Mouse (Mus musculus) left cerebral cortex, adult 18-20 months (tissue): ENCODE data around the gene 2010005H15Rik. TPM values are rescaled to one million over a fixed set of nuclear protein-coding genes. Genes with fewer than 3 reads are reported as not detected.
"Not testable (repeated sequence)": the region's sequence is repeated elsewhere in the genome, so short reads cannot be mapped to it uniquely, and the experiment has no call there.

Experiments
- DNase-seq, 2 experiments: peaks; one replicate each; pipeline ENCODE4 v3.0.0; 2021 to 2022; ENCODE audit warnings: low spot score in 2 of 2, mixed read lengths in 1 of 2
- long read RNA-seq, 2 experiments: library from polyadenylated mRNA; stranded (forward); transcript quantifications; one replicate each; pipeline ENCODE4 v2.0.0; 2021
- total RNA-seq, 2 experiments: library from RNA; stranded (reverse); gene quantifications; 2 replicates each; pipeline ENCODE4 v1.2.3; 2021

The 2010005H15Rik gene
- not detected for total RNA-seq
- long read RNA-seq, experiment 1: 0 reads
- long read RNA-seq, experiment 2: 0 reads

GRCm38 (mm10) chr16:36221168-36221567, at the start of gene 2010005H15Rik:
2010005H15Rik (plus strand) TSS chr16:36221468.
- not testable (repeated sequence) for DNase-seq

GRCm38 (mm10) chr16:36176108-36176507, 45.2 kb upstream of the 2010005H15Rik start:
- DNase-seq: no peak

GRCm38 (mm10) chr16:36179910-36180309, 41.4 kb upstream of the 2010005H15Rik start:
- DNase-seq: no peak

GRCm38 (mm10) chr16:36183912-36184311, 37.4 kb upstream of the 2010005H15Rik start, which contains the start of gene Gm5483:
Gm5483 (plus strand) TSS chr16:36184212.
- not testable (repeated sequence) for DNase-seq

GRCm38 (mm10) chr16:36199226-36199625, 22.0 kb upstream of the 2010005H15Rik start:
- DNase-seq: no peak

GRCm38 (mm10) chr16:36203846-36204245, 17.4 kb upstream of the 2010005H15Rik start:
- no peak for DNase-seq

GRCm38 (mm10) chr16:36205684-36206083, 15.6 kb upstream of the 2010005H15Rik start:
- not testable (repeated sequence) for DNase-seq

GRCm38 (mm10) chr16:36209967-36210453, 11.3 kb upstream of the 2010005H15Rik start, which contains the start of gene Gm5416:
Gm5416 (plus strand) TSS chr16:36210403.
- DNase-seq: no peak

- not testable (repeated sequence) for DNase-seq
These were observed 39.3 kb downstream of the 2010005H15Rik start for GRCm38 (mm10) chr16:36260585-36260984.

- DNase-seq: not testable (repeated sequence)
These were observed 55.5 kb downstream of the 2010005H15Rik start, which contains the start of gene Stfa1 for GRCm38 (mm10) chr16:36276796-36277195. Stfa1 (plus strand) TSS chr16:36276951.

GRCm38 (mm10) chr16:36289140-36289539, 67.9 kb downstream of the 2010005H15Rik start:
- no peak for DNase-seq

Other genes starting within 250 kb of the 2010005H15Rik start
- 100 to 1,000 TPM; 148 to 152 TPM for gene Kpna1, start 242.7 kb upstream of the 2010005H15Rik start, total RNA-seq
- gene Wdr5b, start 180.3 kb upstream of the 2010005H15Rik start, total RNA-seq: 1 to 10 TPM; 3.4 to 4.8 TPM
- 10 to 100 TPM; 59.5 to 62.8 TPM for gene Fam162a, start 149.9 kb upstream of the 2010005H15Rik start, total RNA-seq
- gene Ccdc58, start 149.8 kb upstream of the 2010005H15Rik start, total RNA-seq: 10 to 100 TPM; 13.6 to 15.8 TPM
- gene Csta1, start 90.2 kb upstream of the 2010005H15Rik start, total RNA-seq: not detected
- gene Stfa2l1, start 64.7 kb upstream of the 2010005H15Rik start, total RNA-seq: not detected
- gene Gm5483, start 37.3 kb upstream of the 2010005H15Rik start, total RNA-seq: not detected
- not detected for gene Gm5416, start 11.1 kb upstream of the 2010005H15Rik start, total RNA-seq
- gene Stfa1, start 55.5 kb downstream of the 2010005H15Rik start, total RNA-seq: not detected
- gene BC117090, start 112.9 kb downstream of the 2010005H15Rik start, total RNA-seq: not detected
- not detected for gene BC100530, start 146.3 kb downstream of the 2010005H15Rik start, total RNA-seq
- gene Stfa2, start 187.0 kb downstream of the 2010005H15Rik start, total RNA-seq: not detected
- not detected for gene Stfa3, start 233.9 kb downstream of the 2010005H15Rik start, total RNA-seq